Mouse (Mus musculus): ENCODE data around the gene Khdrbs1. TPM values are rescaled to one million over a fixed set of nuclear protein-coding genes. Genes with fewer than 3 reads are reported as not detected.
A peak's percentile ranks its signal among the peaks of the same experiment; 100 is the strongest.
"Not testable (repeated sequence)": the region's sequence is repeated elsewhere in the genome, so short reads cannot be mapped to it uniquely, and the experiment has no call there.

Khdrbs1 gene
- total RNA-seq (2021), result 10 to 100 TPM; 67.8 to 76.8 TPM

- DNase-seq, result peak; percentile 98
- intact Hi-C loops (cut with DNase I), result loop anchor here (5.0 kb wide), 2 partner anchors 40 to 75 kb away; no protein-coding TSS in a partner anchor
These were observed at the start of gene Khdrbs1 for GRCm38 (mm10) chr4:129742232-129743009. Gene Khdrbs1, minus strand, starts transcription at chr4:129742303.

GRCm38 (mm10) chr4:129791399-129791798 is 49.3 kb upstream of the Khdrbs1 start:
- no peak for DNase-seq
- intact Hi-C loops (cut with DNase I), result no loop called here

GRCm38 (mm10) chr4:129790475-129790874 is 48.4 kb upstream of the Khdrbs1 start:
- no peak for DNase-seq
- intact Hi-C loops (cut with DNase I), result no loop called here

- intact Hi-C loops (cut with DNase I), result loop anchor here (5.0 kb wide), 2 partner anchors 68 to 298 kb away; no protein-coding TSS in a partner anchor
- DNase-seq, result no peak
These were observed 47.5 kb upstream of the Khdrbs1 start for GRCm38 (mm10) chr4:129789635-129790034.

GRCm38 (mm10) chr4:129788693-129789092 is 46.6 kb upstream of the Khdrbs1 start:
- DNase-seq, result no peak
- intact Hi-C loops (cut with DNase I), result loop anchor here (5.0 kb wide), 2 partner anchors 69 to 299 kb away; no protein-coding TSS in a partner anchor

GRCm38 (mm10) chr4:129785178-129785577 is 43.1 kb upstream of the Khdrbs1 start:
- DNase-seq, result peak; percentile 83 to 89
- intact Hi-C loops (cut with DNase I), result loop anchor here (1.0 to 5.0 kb wide), 5 partner anchors 30 to 302 kb away; no protein-coding TSS in a partner anchor

- DNase-seq, result no peak
- intact Hi-C loops (cut with DNase I), result no loop called here
These were observed 41.4 kb upstream of the Khdrbs1 start for GRCm38 (mm10) chr4:129783506-129783905.

- peak in 1 of 2 experiments; percentile 17 for DNase-seq
- intact Hi-C loops (cut with DNase I), result no loop called here
These were observed 40.8 kb upstream of the Khdrbs1 start for GRCm38 (mm10) chr4:129782857-129783331.

GRCm38 (mm10) chr4:129781881-129782675 is 40.0 kb upstream of the Khdrbs1 start:
- intact Hi-C loops (cut with DNase I), result no loop called here
- peak; percentile 56 to 57 for DNase-seq

- intact Hi-C loops (cut with DNase I), result no loop called here
These were observed 29.8 kb upstream of the Khdrbs1 start for GRCm38 (mm10) chr4:129771672-129772521.

GRCm38 (mm10) chr4:129771314-129771671 is 29.2 kb upstream of the Khdrbs1 start:
- DNase-seq, result no peak
- intact Hi-C loops (cut with DNase I), result no loop called here

More at GRCm38 (mm10) chr4:129771672-129772521, 29.8 kb upstream of the Khdrbs1 start:
- peak; percentile 18 to 31 for DNase-seq

- intact Hi-C loops (cut with DNase I), result no loop called here
- no peak for DNase-seq
These were observed 28.5 kb upstream of the Khdrbs1 start for GRCm38 (mm10) chr4:129770600-129770999.

- DNase-seq; intact Hi-C loops (cut with DNase I): not testable (repeated sequence)
These were observed 26.6 kb upstream of the Khdrbs1 start for GRCm38 (mm10) chr4:129768742-129769141.

GRCm38 (mm10) chr4:129767782-129768181 is 25.7 kb upstream of the Khdrbs1 start:
- no peak for DNase-seq
- intact Hi-C loops (cut with DNase I), result no loop called here

GRCm38 (mm10) chr4:129765351-129765750 is 23.2 kb upstream of the Khdrbs1 start:
- DNase-seq, result no peak
- intact Hi-C loops (cut with DNase I), result no loop called here

- not testable (repeated sequence) for DNase-seq
These were observed 20.4 kb upstream of the Khdrbs1 start for GRCm38 (mm10) chr4:129762496-129762895.

GRCm38 (mm10) chr4:129761606-129762005 is 19.5 kb upstream of the Khdrbs1 start:
- intact Hi-C loops (cut with DNase I), result no loop called here
- DNase-seq, result no peak

More at GRCm38 (mm10) chr4:129762496-129762895, 20.4 kb upstream of the Khdrbs1 start:
- intact Hi-C loops (cut with DNase I), result not testable (repeated sequence)

- intact Hi-C loops (cut with DNase I), result no loop called here
- DNase-seq, result no peak
These were observed 13.4 kb upstream of the Khdrbs1 start for GRCm38 (mm10) chr4:129755455-129755854.

- intact Hi-C loops (cut with DNase I), result no loop called here
- DNase-seq, result no peak
These were observed 12.6 kb upstream of the Khdrbs1 start for GRCm38 (mm10) chr4:129754742-129755141.

- intact Hi-C loops (cut with DNase I), result no loop called here
- DNase-seq, result no peak
These were observed 8.3 kb upstream of the Khdrbs1 start for GRCm38 (mm10) chr4:129750430-129750829.
